Mouse (Mus musculus): Measurements from ENCODE around the gene Prss29. TPM values are rescaled to one million over a fixed set of nuclear protein-coding genes. Genes with fewer than 3 reads are reported as not detected.

Gene Prss29
- total RNA-seq, 2 experiments from 2014 or later = not detected

DNA sequence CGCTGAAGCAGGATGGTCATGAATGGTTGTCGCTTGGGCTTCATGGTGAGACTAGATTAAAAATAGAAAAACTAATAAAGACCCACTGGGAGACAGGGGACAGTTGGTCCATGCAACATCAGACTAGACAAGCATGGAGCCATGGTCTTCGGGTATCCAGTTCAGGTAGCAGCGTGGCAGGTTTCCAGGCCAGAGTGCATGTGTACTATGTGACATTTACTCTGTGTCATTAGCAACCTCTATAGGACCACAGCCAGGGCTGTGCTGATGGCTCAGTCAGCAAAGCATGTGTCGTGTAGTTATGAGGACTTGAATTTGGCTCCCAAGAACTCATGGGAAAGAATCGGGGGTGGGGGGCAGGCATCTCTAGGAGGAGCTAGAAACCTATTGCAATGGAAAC, 21.5 kb downstream of the Prss29 start:
- no peak for ATAC-seq (replicated peaks; ENCODE audit: low FRiP score, poor library complexity, severe bottlenecking)

DNA sequence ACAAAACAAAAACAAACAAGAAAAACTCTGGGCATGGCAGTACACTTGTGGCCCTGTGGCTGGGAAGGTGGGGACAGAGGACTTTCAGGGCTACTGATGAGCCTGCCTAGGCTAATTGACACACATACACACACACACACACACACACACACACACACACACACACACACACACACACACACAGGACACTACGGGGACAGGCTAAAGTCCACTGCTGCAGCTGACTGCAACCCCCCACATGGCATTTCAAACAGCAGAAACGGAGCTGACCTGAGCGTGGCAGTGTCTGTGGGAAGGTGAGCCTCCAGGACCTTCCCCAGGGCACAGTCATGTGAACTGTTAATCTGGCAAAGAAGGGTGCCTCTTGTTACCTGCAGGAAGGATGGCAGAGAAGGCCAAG, 23.0 kb downstream of the Prss29 start:
- no peak for ATAC-seq (replicated peaks; ENCODE audit: low FRiP score, poor library complexity, severe bottlenecking)

DNA sequence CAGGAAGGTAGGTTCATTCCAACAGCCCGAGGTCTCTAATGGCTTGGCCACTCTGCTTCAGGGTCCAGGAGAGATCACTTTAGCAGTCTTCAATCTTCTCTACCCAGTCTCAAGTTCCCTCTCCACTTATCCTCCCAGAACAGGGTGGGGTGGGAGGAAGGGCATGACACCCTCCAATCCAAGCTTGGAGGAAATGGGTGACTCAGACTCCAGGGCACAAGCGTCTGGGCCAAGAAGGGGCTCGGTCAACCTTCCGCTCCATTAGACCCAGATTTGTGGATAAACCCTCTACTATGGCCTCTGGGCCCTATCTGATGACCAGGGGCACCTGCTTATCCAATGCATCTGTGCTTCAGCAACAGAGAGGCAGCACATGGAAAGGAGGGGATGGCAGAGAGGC, 27.0 kb downstream of the Prss29 start, which contains the start of gene Tpsab1:
Gene Tpsab1 (minus strand): TSS at position 101 of the 400 bp plus-strand sequence.
- no peak for ATAC-seq (replicated peaks; ENCODE audit: low FRiP score, poor library complexity, severe bottlenecking)

DNA sequence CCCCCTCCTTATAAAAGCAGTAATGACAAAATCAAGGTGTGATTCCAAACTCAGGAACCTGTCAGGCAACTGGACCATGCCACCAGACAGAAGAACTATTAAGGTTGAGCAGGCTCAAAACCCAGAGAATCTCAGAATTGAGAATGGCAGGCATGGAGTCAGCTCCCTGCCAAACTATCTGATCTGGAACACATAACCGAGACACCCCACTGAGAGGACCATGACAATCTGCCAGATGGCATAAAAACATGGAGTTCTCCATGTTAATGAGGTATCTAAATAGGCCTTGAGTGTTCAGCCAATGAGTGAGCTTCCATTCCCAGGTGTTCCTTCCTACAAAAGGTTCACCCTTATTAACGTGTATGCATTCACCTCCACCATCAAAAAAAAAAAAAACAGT, 42.8 kb downstream of the Prss29 start:
- no peak for ATAC-seq (replicated peaks; ENCODE audit: low FRiP score, poor library complexity, severe bottlenecking)

DNA sequence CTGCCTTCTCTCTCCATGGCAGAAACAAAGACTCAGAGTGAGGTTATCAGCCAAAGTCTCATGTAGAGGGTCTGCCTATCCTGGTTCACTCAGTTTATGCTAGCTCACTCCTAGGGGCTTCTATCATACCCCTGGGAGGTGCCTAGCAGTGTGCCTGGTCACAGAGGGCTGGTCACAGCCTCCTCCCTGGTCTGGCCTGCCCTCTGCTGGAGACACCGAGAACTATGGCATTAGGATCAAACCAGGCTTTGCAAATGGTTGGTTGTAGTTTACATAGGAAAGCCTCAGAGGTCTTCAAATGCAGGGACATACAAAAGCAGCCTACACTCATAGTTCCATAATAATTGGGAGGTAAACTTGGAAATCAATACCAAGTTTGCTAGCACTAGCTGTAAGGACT, 45.3 kb downstream of the Prss29 start:
- 0 out of 2 replicates have a peak, but pooled peaks have one; percentile 51 for ATAC-seq (replicated peaks; ENCODE audit: low FRiP score, poor library complexity, severe bottlenecking)

DNA sequence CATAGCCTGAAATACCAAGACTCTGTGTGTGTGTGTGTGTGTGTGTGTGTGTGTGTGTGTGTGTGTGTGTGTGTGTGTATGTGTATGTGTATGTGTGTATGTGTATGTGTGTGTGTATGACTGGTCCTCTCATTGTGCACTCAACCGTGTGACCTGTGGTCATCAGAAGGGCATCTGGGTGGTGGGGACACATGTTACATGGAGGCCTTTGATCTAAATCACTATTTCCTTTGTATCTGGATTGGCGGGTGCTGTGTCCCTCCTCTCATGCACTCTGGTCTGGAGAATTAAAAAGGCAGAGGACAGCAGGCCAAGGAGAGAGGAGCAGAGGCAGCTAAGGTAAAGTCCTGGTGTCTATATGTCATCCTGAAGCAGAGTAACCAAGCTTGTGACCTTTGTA, 47.6 kb downstream of the Prss29 start, which contains the start of gene Tpsb2:
Gene Tpsb2 (plus strand): TSS at position 301 of the 400 bp plus-strand sequence.
- no peak for ATAC-seq (replicated peaks; ENCODE audit: low FRiP score, poor library complexity, severe bottlenecking)

DNA sequence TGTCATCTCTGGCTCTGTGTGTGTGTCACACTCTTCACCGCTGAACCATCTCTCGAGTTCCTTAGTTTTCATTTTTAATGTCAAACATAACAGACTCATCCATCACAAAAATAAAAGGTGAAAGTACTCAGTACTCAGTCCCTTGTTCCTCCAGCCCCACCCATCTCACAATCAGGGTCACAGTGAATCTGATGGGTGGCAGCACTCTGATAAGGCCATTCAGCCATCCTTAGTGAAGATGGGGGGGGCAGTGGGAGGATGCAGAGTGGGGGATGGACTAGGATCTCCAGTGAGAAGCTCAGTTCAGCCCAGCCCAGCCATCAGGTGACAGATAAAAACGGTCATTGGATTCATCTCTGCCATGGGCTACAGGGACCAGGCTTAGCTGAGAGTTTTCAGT, 50.5 kb downstream of the Prss29 start, which contains the start of gene Tpsg1:
Gene Tpsg1 (plus strand): TSS at position 301 of the 400 bp plus-strand sequence.
- ATAC-seq (replicated peaks; ENCODE audit: low FRiP score, poor library complexity, severe bottlenecking) = no peak

Other genes starting within 250 kb of the Prss29 start
- gene Tmem204, start 235.1 kb upstream of the Prss29 start, total RNA-seq (2015; ENCODE audit: low replicate concordance) = not detected in 2 replicates
- gene Tmem204, start 235.1 kb upstream of the Prss29 start, total RNA-seq (2017; ENCODE audit: low replicate concordance) = not detected in 2 replicates
- 3.2 and 5.0 TPM in 2 replicates for gene Telo2, start 202.7 kb upstream of the Prss29 start, total RNA-seq (2015; ENCODE audit: low replicate concordance)
- 10.5 and 42.6 TPM in 2 replicates for gene Telo2, start 202.7 kb upstream of the Prss29 start, total RNA-seq (2017; ENCODE audit: low replicate concordance)
- not detected in 2 replicates for gene Ptx4, start 197.9 kb upstream of the Prss29 start, total RNA-seq (2015; ENCODE audit: low replicate concordance)
- not detected in 2 replicates for gene Ptx4, start 197.9 kb upstream of the Prss29 start, total RNA-seq (2017; ENCODE audit: low replicate concordance)
- gene Clcn7, start 185.3 kb upstream of the Prss29 start, total RNA-seq (2015; ENCODE audit: low replicate concordance) = 17.3 and 23.1 TPM in 2 replicates
- gene Clcn7, start 185.3 kb upstream of the Prss29 start, total RNA-seq (2017; ENCODE audit: low replicate concordance) = 20.0 and 22.6 TPM in 2 replicates
- gene Ccdc154, start 156.2 kb upstream of the Prss29 start, total RNA-seq (2015; ENCODE audit: low replicate concordance) = not detected in 2 replicates
- 2.6 TPM in 1 of 2 replicates, not detected in the other for gene Ccdc154, start 156.2 kb upstream of the Prss29 start, total RNA-seq (2017; ENCODE audit: low replicate concordance)
- gene Gm38655, start 143.2 kb upstream of the Prss29 start, total RNA-seq (2015; ENCODE audit: low replicate concordance) = not detected in 2 replicates
- gene Gm38655, start 143.2 kb upstream of the Prss29 start, total RNA-seq (2017; ENCODE audit: low replicate concordance) = not detected in 2 replicates
- 5.0 and 7.9 TPM in 2 replicates for gene BC003965, start 134.1 kb upstream of the Prss29 start, total RNA-seq (2015; ENCODE audit: low replicate concordance)
- 2.0 and 3.5 TPM in 2 replicates for gene BC003965, start 134.1 kb upstream of the Prss29 start, total RNA-seq (2017; ENCODE audit: low replicate concordance)
- gene Unkl, start 130.3 kb upstream of the Prss29 start, total RNA-seq (2015; ENCODE audit: low replicate concordance) = 28.8 and 41.9 TPM in 2 replicates
- gene Unkl, start 130.3 kb upstream of the Prss29 start, total RNA-seq (2017; ENCODE audit: low replicate concordance) = 29.3 and 36.7 TPM in 2 replicates
- gene Gnptg, start 78.5 kb upstream of the Prss29 start, total RNA-seq (2015; ENCODE audit: low replicate concordance) = 10.5 and 13.8 TPM in 2 replicates
- 5.8 and 8.4 TPM in 2 replicates for gene Gnptg, start 78.5 kb upstream of the Prss29 start, total RNA-seq (2017; ENCODE audit: low replicate concordance)
- gene Tsr3, start 78.5 kb upstream of the Prss29 start, total RNA-seq (2015; ENCODE audit: low replicate concordance) = 2.9 TPM in 1 of 2 replicates, not detected in the other
- 3.1 and 6.5 TPM in 2 replicates for gene Tsr3, start 78.5 kb upstream of the Prss29 start, total RNA-seq (2017; ENCODE audit: low replicate concordance)
- gene Baiap3, start 62.3 kb upstream of the Prss29 start, total RNA-seq (2015; ENCODE audit: low replicate concordance) = not detected in 2 replicates
- not detected in 2 replicates for gene Baiap3, start 62.3 kb upstream of the Prss29 start, total RNA-seq (2017; ENCODE audit: low replicate concordance)
- gene Ube2i, start 44.0 kb upstream of the Prss29 start, total RNA-seq (2015; ENCODE audit: low replicate concordance) = 197 and 220 TPM in 2 replicates
- 152 and 166 TPM in 2 replicates for gene Ube2i, start 44.0 kb upstream of the Prss29 start, total RNA-seq (2017; ENCODE audit: low replicate concordance)
- 101 and 104 TPM in 2 replicates for gene Prss34, start 20.3 kb upstream of the Prss29 start, total RNA-seq (2015; ENCODE audit: low replicate concordance)
- gene Prss34, start 20.3 kb upstream of the Prss29 start, total RNA-seq (2017; ENCODE audit: low replicate concordance) = 38.0 and 42.1 TPM in 2 replicates
- gene Prss28, start 10.0 kb upstream of the Prss29 start, total RNA-seq (2015; ENCODE audit: low replicate concordance) = 2.5 TPM in 1 of 2 replicates, not detected in the other
- not detected in 2 replicates for gene Prss28, start 10.0 kb upstream of the Prss29 start, total RNA-seq (2017; ENCODE audit: low replicate concordance)
- gene Tpsab1, start 26.9 kb downstream of the Prss29 start, total RNA-seq (2015; ENCODE audit: low replicate concordance) = not detected in 2 replicates
- gene Tpsab1, start 26.9 kb downstream of the Prss29 start, total RNA-seq (2017; ENCODE audit: low replicate concordance) = not detected in 2 replicates
- gene Tpsb2, start 47.7 kb downstream of the Prss29 start, total RNA-seq (2015; ENCODE audit: low replicate concordance) = not detected in 2 replicates
- gene Tpsb2, start 47.7 kb downstream of the Prss29 start, total RNA-seq (2017; ENCODE audit: low replicate concordance) = not detected in 2 replicates
- not detected in 2 replicates for gene Tpsg1, start 50.6 kb downstream of the Prss29 start, total RNA-seq (2015; ENCODE audit: low replicate concordance)
- not detected in 2 replicates for gene Tpsg1, start 50.6 kb downstream of the Prss29 start, total RNA-seq (2017; ENCODE audit: low replicate concordance)
- gene Cacna1h, start 115.1 kb downstream of the Prss29 start, total RNA-seq (2015; ENCODE audit: low replicate concordance) = 10.5 TPM in 1 of 2 replicates, not detected in the other
- gene Cacna1h, start 115.1 kb downstream of the Prss29 start, total RNA-seq (2017; ENCODE audit: low replicate concordance) = 0.91 and 2.3 TPM in 2 replicates
- gene Tekt4, start 136.0 kb downstream of the Prss29 start, total RNA-seq (2015; ENCODE audit: low replicate concordance) = not detected in 2 replicates
- not detected in 2 replicates for gene Tekt4, start 136.0 kb downstream of the Prss29 start, total RNA-seq (2017; ENCODE audit: low replicate concordance)
- gene Sstr5, start 178.6 kb downstream of the Prss29 start, total RNA-seq (2015; ENCODE audit: low replicate concordance) = not detected in 2 replicates
- not detected in 2 replicates for gene Sstr5, start 178.6 kb downstream of the Prss29 start, total RNA-seq (2017; ENCODE audit: low replicate concordance)

Data from erythroid progenitor cell, adult 5-6 weeks (primary cell).